Mouse (Mus musculus): ENCODE measurements around the gene Uri1.

Gene Uri1

GRCm38 (mm10) chr7:38015356-38015755, 8.0 kb downstream of the Uri1 start:
- no peak for DNase-seq (ENCODE audit: extremely low read depth, low read depth, low spot score)

- no peak for DNase-seq (ENCODE audit: extremely low read depth, low read depth, low spot score)
Measured at GRCm38 (mm10) chr7:38013946-38014345, 9.4 kb downstream of the Uri1 start.

GRCm38 (mm10) chr7:38012811-38013210, 10.5 kb downstream of the Uri1 start:
- no peak for DNase-seq (ENCODE audit: extremely low read depth, low read depth, low spot score)

- no peak for DNase-seq (ENCODE audit: extremely low read depth, low read depth, low spot score)
Measured at GRCm38 (mm10) chr7:38008359-38008758, 15.0 kb downstream of the Uri1 start.

GRCm38 (mm10) chr7:38002451-38002850, 20.9 kb downstream of the Uri1 start:
- no peak for DNase-seq (ENCODE audit: extremely low read depth, low read depth, low spot score)

DNA sequence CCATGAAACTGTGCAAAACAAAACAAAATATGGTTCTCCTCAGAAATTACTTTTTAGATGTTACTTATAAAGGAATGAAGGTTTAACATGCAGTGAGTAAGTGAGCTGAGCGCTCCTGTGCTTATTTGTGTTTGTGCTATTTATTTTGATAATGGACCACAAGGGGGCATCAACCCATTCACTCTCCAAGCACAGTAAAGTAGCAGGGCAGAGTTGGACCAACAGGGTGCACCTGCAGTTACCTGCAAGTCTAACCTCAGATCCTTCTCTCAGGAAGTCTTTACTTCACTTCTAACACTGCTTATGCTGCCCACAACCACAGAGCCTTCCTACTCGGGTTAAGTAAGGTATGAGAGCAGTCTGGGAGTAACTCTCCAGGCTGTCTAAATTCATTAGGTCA, 23.7 kb downstream of the Uri1 start:
- DNase-seq (ENCODE audit: extremely low read depth, low read depth, low spot score) = no peak

DNA sequence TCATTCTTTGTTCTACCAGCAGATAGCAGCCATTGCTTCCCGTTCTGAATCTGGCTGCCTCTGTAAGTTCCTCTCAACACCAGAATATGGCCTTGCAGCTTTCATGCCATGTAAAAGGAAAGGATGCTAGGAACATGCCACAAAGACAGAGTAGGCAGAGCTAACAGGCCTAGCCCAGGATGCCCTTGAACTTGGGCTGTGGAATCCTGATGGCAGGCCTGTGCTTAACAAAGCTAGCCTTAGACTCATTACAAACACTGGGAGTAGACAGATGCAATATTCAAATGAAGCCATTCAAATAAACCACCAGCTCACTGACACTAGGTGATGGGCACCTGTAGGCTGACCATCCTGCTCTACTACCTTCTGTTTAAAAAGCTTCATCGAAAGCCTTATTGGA, 30.5 kb downstream of the Uri1 start:
- no peak for DNase-seq (ENCODE audit: extremely low read depth, low read depth, low spot score)

GRCm38 (mm10) chr7:37984866-37985265, 38.5 kb downstream of the Uri1 start:
- no peak for DNase-seq (ENCODE audit: extremely low read depth, low read depth, low spot score)

GRCm38 (mm10) chr7:37983471-37983870, 39.9 kb downstream of the Uri1 start:
- no peak for DNase-seq (ENCODE audit: extremely low read depth, low read depth, low spot score)

DNA sequence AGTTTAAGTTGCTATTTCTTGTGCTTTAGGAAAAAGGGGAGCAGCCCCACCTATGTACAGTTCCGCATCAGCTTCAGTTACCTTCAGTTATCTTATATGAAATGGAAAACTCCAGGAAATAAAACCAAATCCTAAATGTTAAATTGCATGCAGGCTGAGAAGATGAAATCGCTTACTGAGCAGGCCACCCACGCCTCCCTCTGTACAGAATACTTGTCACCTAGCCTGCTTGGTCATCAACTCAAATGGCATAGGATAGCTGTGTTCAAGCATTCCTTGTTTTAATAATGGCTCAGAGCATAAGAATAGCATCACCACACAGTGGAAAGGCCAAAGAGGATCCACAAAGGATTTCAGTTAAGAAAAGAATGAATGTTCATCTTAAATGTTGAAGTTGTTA, 43.6 kb downstream of the Uri1 start:
- DNase-seq (ENCODE audit: extremely low read depth, low read depth, low spot score) = no peak

DNA sequence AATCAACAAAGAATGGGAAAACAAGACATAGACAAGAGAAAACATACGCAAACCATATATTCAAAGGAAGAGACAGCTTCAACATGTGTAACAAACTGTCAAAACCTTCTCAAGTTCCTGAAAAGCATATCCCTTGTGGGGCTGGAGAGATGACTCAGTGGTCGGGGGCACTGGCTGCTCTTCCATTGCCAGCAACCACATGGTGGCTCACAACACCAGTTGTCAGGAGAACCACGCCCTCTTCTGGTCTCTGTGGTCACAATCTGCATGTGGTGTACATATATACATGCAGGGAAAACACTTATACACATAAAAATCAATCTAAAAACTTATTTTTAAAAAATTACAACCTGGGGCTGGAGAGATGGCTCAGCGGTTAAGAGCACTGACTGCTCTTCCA, 44.9 kb downstream of the Uri1 start:
- no peak for DNase-seq (ENCODE audit: extremely low read depth, low read depth, low spot score)

- no peak for DNase-seq (ENCODE audit: extremely low read depth, low read depth, low spot score)
Measured at GRCm38 (mm10) chr7:37977676-37978075, 45.7 kb downstream of the Uri1 start.

GRCm38 (mm10) chr7:37972999-37973555, 50.3 kb downstream of the Uri1 start:
- DNase-seq (ENCODE audit: extremely low read depth, low read depth, low spot score) = no peak

- DNase-seq (ENCODE audit: extremely low read depth, low read depth, low spot score) = no peak
Measured at GRCm38 (mm10) chr7:37972571-37972970, 50.8 kb downstream of the Uri1 start.

- DNase-seq (ENCODE audit: extremely low read depth, low read depth, low spot score) = no peak
Measured at GRCm38 (mm10) chr7:37962326-37962725, 61.0 kb downstream of the Uri1 start.

GRCm38 (mm10) chr7:37961247-37961646, 62.1 kb downstream of the Uri1 start:
- no peak for DNase-seq (ENCODE audit: extremely low read depth, low read depth, low spot score)

DNA sequence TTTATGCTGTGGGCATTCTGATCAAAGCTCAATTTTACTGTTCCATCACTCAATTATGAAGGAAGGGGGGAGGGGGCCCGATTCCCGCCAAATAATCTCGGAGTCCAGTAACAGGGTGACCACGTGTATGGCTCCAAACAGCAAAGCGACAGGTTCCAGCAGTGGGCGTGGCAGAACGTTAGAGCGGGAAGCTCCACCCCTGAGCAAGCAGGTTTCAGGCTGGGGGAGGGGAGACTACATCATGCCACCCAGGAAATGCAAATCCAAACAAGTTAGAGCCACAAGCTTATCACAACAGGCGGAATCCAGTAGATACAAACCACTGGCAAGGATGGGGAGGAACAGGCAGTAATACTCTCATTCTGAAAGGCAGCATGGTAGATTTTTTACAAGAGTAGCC, 71.5 kb downstream of the Uri1 start:
- DNase-seq (ENCODE audit: extremely low read depth, low read depth, low spot score) = no peak

GRCm38 (mm10) chr7:37936459-37936858, 86.9 kb downstream of the Uri1 start:
- DNase-seq (ENCODE audit: extremely low read depth, low read depth, low spot score) = no peak

- no peak for DNase-seq (ENCODE audit: extremely low read depth, low read depth, low spot score)
Measured at GRCm38 (mm10) chr7:37935786-37936185, 87.6 kb downstream of the Uri1 start.

GRCm38 (mm10) chr7:37934770-37935182, 88.6 kb downstream of the Uri1 start:
- DNase-seq (ENCODE audit: extremely low read depth, low read depth, low spot score) = no peak

DNA sequence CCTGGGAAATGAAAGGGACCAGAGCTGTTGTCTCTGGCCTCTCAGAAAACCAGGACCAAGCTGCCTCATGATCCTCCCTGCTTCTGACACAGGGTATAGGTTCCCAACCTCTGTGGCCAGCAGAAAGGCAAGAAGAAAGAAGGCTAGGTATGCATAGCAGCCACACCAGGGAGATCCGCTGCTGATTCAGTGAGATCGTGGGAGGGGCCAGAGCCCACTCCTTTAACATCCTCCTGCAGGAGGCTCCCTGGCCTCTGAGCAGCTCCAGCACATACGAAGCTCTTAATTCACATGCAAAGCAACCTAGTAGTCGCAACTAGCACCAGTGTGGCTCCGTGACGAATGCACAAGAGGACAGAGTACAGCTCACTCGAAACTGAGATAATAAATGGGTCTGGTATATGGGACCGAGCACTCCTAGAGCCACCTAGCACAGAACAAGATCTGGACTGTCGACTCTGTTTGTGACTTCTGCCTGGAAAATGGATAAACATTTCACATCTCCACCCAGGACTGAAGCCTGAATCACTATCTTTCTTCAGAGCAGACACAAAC, 89.5 kb downstream of the Uri1 start:
- no peak for DNase-seq (ENCODE audit: extremely low read depth, low read depth, low spot score)

GRCm38 (mm10) chr7:37931631-37932030, 91.7 kb downstream of the Uri1 start:
- no peak for DNase-seq (ENCODE audit: extremely low read depth, low read depth, low spot score)

- no peak for DNase-seq (ENCODE audit: extremely low read depth, low read depth, low spot score)
Measured at GRCm38 (mm10) chr7:37929738-37930137, 93.6 kb downstream of the Uri1 start.

Measured in fat pad, adult 2 months (tissue).